Mouse (Mus musculus) hindbrain, embryonic 16.5 days (tissue): ENCODE measurements around the gene Wdr70. TPM values are rescaled to one million over a fixed set of nuclear protein-coding genes. Genes with fewer than 3 reads are reported as not detected.

Experiments
- ATAC-seq: fragments of 200-750 bp; cut with Nextera tagmentation; 2 replicates; pipeline ENCODE4 v1.8.0; 2017; ENCODE audit warnings: moderate TSS enrichment, moderate library complexity
- H3K27ac ChIP-seq: fragments of 300-500 bp; sonication (generic); 2 replicates; pipeline ENCODE4 v1.5.1; 2014; ENCODE audit warnings: low read depth, mild to moderate bottlenecking, control low read depth, low read length, moderate library complexity
- H3K27me3 ChIP-seq: fragments of 300-500 bp; sonication (generic); replicated peaks from 2 replicates; pipeline ENCODE4 v1.6.1; 2014; ENCODE audit warnings: low read length; ENCODE audit not compliant: control insufficient read depth, insufficient read depth
- H3K36me3 ChIP-seq: fragments of 300-500 bp; sonication (generic); 2 replicates; pipeline ENCODE4 v1.6.1; 2014; ENCODE audit warnings: mild to moderate bottlenecking, low read length, moderate library complexity, mixed read lengths; ENCODE audit not compliant: control insufficient read depth, insufficient read depth
- H3K4me1 ChIP-seq: fragments of 300-500 bp; sonication (generic); 2 replicates; pipeline ENCODE4 v1.6.1; 2014; ENCODE audit warnings: low read depth, low read length; ENCODE audit not compliant: control insufficient read depth, insufficient read depth
- H3K4me2 ChIP-seq: fragments of 300-500 bp; sonication (generic); 2 replicates; pipeline ENCODE4 v1.6.1; 2014; ENCODE audit warnings: mild to moderate bottlenecking, low read length, control low read depth, moderate library complexity
- H3K4me3 ChIP-seq: fragments of 300-500 bp; sonication (generic); 2 replicates; pipeline ENCODE4 v1.5.1; 2014; ENCODE audit warnings: mild to moderate bottlenecking, low read length, control low read depth, moderate library complexity
- H3K9ac ChIP-seq: fragments of 300-500 bp; sonication (generic); 2 replicates; pipeline ENCODE4 v1.6.1; 2014; ENCODE audit warnings: low read depth, mild to moderate bottlenecking, control low read depth, low read length, moderate library complexity
- H3K9me3 ChIP-seq: fragments of 300-500 bp; sonication (generic); 2 replicates; pipeline ENCODE4 v1.6.1; 2014; ENCODE audit warnings: mild to moderate bottlenecking, low read length, moderate library complexity; ENCODE audit not compliant: control insufficient read depth
- WGBS: fragments of 180-500 bp; shearing (Covaris S2); extraction: QIAGEN DNeasy Blood & Tissue Kit; methylation state at CpG from one replicate; pipeline ENCODE4 v1.1.7; 2014; 5-methylcytosine and 5-hydroxymethylcytosine counted together
- polyA plus RNA-seq: library from polyadenylated mRNA; unstranded; fragments of >200 nt; fragmentation: Nextera tagmentation; extraction: Ambion mirVana; gene quantifications from 2 replicates; pipeline ENCODE4 v1.2.1, GENCODE M21; 2015

The Wdr70 gene
- polyA plus RNA-seq, 1 experiment from 2014 or later = 71.3 TPM

- WGBS = 84% methylated on average over 8 of the region's 8 CpGs
- ATAC-seq = no peak
These were observed 95.2 kb downstream of the Wdr70 start for GRCm38 (mm10) chr15:8003789-8004188.

DNA sequence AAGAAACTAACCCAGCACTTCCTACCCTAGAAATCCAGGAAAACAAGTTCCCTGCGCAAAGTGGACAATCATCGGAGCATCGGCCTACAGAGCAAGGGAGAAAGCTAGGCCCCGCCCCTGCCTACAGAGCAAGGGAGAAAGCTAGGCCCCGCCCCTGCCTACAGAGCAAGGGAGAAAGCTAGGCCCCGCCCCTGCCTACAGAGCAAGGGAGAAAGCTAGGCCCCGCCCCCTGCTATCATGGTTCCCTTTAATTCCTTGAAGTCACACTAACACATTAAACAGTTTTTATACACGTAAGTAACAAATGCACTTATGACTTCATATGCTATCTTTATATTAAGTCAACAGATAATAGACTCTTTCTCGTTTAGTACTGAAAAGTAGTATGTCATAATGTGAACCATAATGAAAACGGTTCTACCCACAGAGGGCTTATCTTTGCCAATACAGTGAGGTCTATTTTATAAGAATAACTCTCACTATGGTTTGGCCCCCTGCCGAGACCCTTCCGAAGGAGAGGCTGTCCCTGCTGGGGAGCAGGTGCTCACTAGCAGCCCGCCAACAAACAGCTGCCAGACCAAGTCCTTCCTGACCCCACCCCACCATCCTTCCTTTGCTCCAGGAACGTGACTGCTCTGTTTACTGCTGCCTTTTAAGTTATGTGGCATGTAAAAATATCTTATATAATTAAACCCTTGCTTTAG is 100.0 kb downstream of the Wdr70 start:
- 54% methylated on average over 14 of the region's 14 CpGs for WGBS
- ATAC-seq = no peak
- H3K9ac ChIP-seq = no peak overlapping the region
- H3K27me3 ChIP-seq = no peaks in the 10 kb centered on the region
- no peaks in the 10 kb centered on the region for H3K4me1 ChIP-seq
- no peaks in the 10 kb centered on the region for H3K36me3 ChIP-seq
- no peak overlapping the region for H3K27ac ChIP-seq
- no peak overlapping the region for H3K4me2 ChIP-seq
- H3K4me3 ChIP-seq = no peak overlapping the region
- H3K9me3 ChIP-seq = no peaks in the 10 kb centered on the region

More at GRCm38 (mm10) chr15:8003789-8004188, 95.2 kb downstream of the Wdr70 start:
- no peaks in the 10 kb centered on the region for H3K4me1 ChIP-seq
- H3K4me2 ChIP-seq = no peak overlapping the region
- no peak overlapping the region for H3K4me3 ChIP-seq
- H3K36me3 ChIP-seq = no peaks in the 10 kb centered on the region
- H3K27ac ChIP-seq = no peak overlapping the region
- no peaks in the 10 kb centered on the region for H3K9me3 ChIP-seq
- H3K27me3 ChIP-seq = no peaks in the 10 kb centered on the region
- H3K9ac ChIP-seq = no peak overlapping the region

GRCm38 (mm10) chr15:7998095-7998494 is 100.9 kb downstream of the Wdr70 start:
- no peaks in the 10 kb centered on the region for H3K36me3 ChIP-seq
- H3K4me3 ChIP-seq = no peak overlapping the region
- H3K4me2 ChIP-seq = no peak overlapping the region
- H3K27ac ChIP-seq = no peak overlapping the region
- ATAC-seq = no peak
- no peaks in the 10 kb centered on the region for H3K9me3 ChIP-seq
- H3K27me3 ChIP-seq = no peaks in the 10 kb centered on the region
- H3K9ac ChIP-seq = no peak overlapping the region
- no peaks in the 10 kb centered on the region for H3K4me1 ChIP-seq
- WGBS = 93% methylated on average over 2 of the region's 2 CpGs

- H3K4me2 ChIP-seq = no peak overlapping the region
- H3K27me3 ChIP-seq = no peaks in the 10 kb centered on the region
- 82% methylated on average over 6 of the region's 6 CpGs for WGBS
- H3K9ac ChIP-seq = no peak overlapping the region
- no peak for ATAC-seq
- H3K36me3 ChIP-seq = no peaks in the 10 kb centered on the region
- no peak overlapping the region for H3K27ac ChIP-seq
- H3K9me3 ChIP-seq = no peaks in the 10 kb centered on the region
- no peak overlapping the region for H3K4me3 ChIP-seq
- H3K4me1 ChIP-seq = no peaks in the 10 kb centered on the region
These were observed 105.3 kb downstream of the Wdr70 start for GRCm38 (mm10) chr15:7993721-7994120.

DNA sequence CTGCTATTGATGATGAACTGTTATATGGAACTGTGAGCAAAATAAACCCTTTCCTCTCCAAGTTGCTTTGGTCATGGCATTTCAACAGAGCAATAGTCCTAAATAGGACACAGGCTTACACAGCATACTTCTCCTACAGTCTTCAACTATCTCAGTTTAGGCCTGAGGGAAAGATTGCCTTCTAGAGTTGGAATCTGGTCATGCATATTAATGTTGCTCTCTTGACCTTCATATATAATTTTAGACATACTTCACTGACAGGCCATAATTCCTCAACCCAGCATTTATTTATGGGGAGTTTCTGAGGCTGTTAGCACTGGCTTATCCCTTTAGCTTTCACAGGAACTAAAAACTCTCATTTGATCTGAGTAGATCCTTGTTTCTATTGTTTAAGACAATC is 108.9 kb downstream of the Wdr70 start:
- H3K4me3 ChIP-seq = no peak overlapping the region
- no peaks in the 10 kb centered on the region for H3K4me1 ChIP-seq
- H3K9ac ChIP-seq = no peak overlapping the region
- H3K4me2 ChIP-seq = no peak overlapping the region
- H3K9me3 ChIP-seq = no peaks in the 10 kb centered on the region
- no peaks in the 10 kb centered on the region for H3K36me3 ChIP-seq
- H3K27ac ChIP-seq = no peak overlapping the region
- ATAC-seq = no peak
- no peaks in the 10 kb centered on the region for H3K27me3 ChIP-seq

DNA sequence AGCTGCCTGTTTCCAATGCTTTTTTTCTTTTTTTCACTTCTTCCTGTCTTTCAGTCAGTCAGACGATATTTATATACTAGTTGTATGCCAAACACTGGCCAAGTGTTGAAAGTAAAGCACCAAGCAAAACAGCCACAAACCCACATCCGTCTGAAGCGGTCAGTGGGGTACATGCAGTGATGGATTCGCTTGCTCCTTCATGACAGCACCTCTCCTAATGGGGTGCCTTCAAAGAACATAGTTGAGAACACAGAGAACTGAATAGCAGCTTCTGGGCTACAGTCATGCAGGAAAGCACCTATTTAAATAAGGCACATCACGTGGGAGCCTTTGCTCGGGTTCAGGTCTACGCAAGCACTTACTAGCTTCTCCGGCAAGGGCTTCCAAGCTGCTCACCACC is 111.6 kb downstream of the Wdr70 start:
- Histone ChIP-seq H3K9me3 (no peaks in the 10 kb centered on the region), H3K27me3 (no peaks in the 10 kb centered on the region), H3K4me2 (no peak overlapping the region), H3K4me3 (no peak overlapping the region), H3K9ac (no peak overlapping the region), H3K4me1 (no peaks in the 10 kb centered on the region), H3K27ac (no peak overlapping the region), H3K36me3 (no peaks in the 10 kb centered on the region)
- ATAC-seq = no peak
- WGBS = 93% methylated on average over 8 of the region's 8 CpGs

GRCm38 (mm10) chr15:7986274-7986673 is 112.7 kb downstream of the Wdr70 start:
- no peak overlapping the region for H3K4me3 ChIP-seq
- no peak overlapping the region for H3K4me2 ChIP-seq
- no peak overlapping the region for H3K27ac ChIP-seq
- no peaks in the 10 kb centered on the region for H3K9me3 ChIP-seq
- no peaks in the 10 kb centered on the region for H3K27me3 ChIP-seq
- no peak for ATAC-seq
- no peaks in the 10 kb centered on the region for H3K4me1 ChIP-seq
- H3K9ac ChIP-seq = no peak overlapping the region
- 47% methylated on average over 6 of the region's 6 CpGs for WGBS
- H3K36me3 ChIP-seq = no peaks in the 10 kb centered on the region

- H3K27ac ChIP-seq = no peak overlapping the region
- no peak overlapping the region for H3K4me3 ChIP-seq
- H3K9me3 ChIP-seq = no peaks in the 10 kb centered on the region
- H3K4me1 ChIP-seq = no peaks in the 10 kb centered on the region
- no peak overlapping the region for H3K4me2 ChIP-seq
- no peak overlapping the region for H3K9ac ChIP-seq
- no peaks in the 10 kb centered on the region for H3K27me3 ChIP-seq
- H3K36me3 ChIP-seq = peaks cover 3% of the 10 kb centered on the region
- ATAC-seq = no peak
- 92% methylated on average over 1 of the region's 1 CpGs for WGBS
These were observed 120.4 kb downstream of the Wdr70 start for GRCm38 (mm10) chr15:7978640-7979039.

- Histone ChIP-seq H3K4me2 (no peak overlapping the region), H3K9me3 (no peaks in the 10 kb centered on the region), H3K9ac (no peak overlapping the region), H3K4me3 (no peak overlapping the region), H3K27ac (no peak overlapping the region), H3K27me3 (no peaks in the 10 kb centered on the region), H3K36me3 (peaks cover 3% of the 10 kb centered on the region), H3K4me1 (no peaks in the 10 kb centered on the region)
- WGBS = 36% methylated on average over 9 of the region's 9 CpGs
- ATAC-seq = no peak
These were observed 122.2 kb downstream of the Wdr70 start for GRCm38 (mm10) chr15:7976775-7977174.

- Histone ChIP-seq H3K9me3 (no peaks in the 10 kb centered on the region), H3K4me2 (no peak overlapping the region), H3K4me1 (no peaks in the 10 kb centered on the region), H3K27me3 (no peaks in the 10 kb centered on the region), H3K9ac (no peak overlapping the region), H3K27ac (no peak overlapping the region), H3K36me3 (peaks cover 3% of the 10 kb centered on the region), H3K4me3 (no peak overlapping the region)
- no peak for ATAC-seq
- 91% methylated on average over 8 of the region's 8 CpGs for WGBS
These were observed 124.6 kb downstream of the Wdr70 start for GRCm38 (mm10) chr15:7974368-7974767.
